In genomic region chr4:143112985-143113384, GRCm38 (mm10) we compare ENCODE assay signal across 8 mouse cellular contexts.
DNase-seq lines count a peak whose midpoint lies in the region; ATAC-seq and TF ChIP-seq lines count a peak whose summit lies in the region.
"Had no signal": no experiment of that assay in that cellular context is flagged by ENCODE, and none has a peak within 500 bp of the region (broad histone marks: within the 10 kb centered on the region; RNA-seq: fewer than 3 reads in every experiment).

No protein-coding gene starts in this region.

- no peak overlapping the region for H3K27ac ChIP-seq in lung, embryonic 14.5 days (ENCODE audit: low read depth)
- H3K27ac ChIP-seq: stomach, embryonic 15.5 days had no signal

- H3K9ac ChIP-seq in lung, embryonic 14.5 days = no peak overlapping the region
- H3K9ac ChIP-seq: stomach, embryonic 15.5 days had no signal

- 41% methylated on average over 6 of the region's 6 CpGs for WGBS in lung, embryonic 14.5 days

- H3K4me1 ChIP-seq in lung, embryonic 14.5 days (ENCODE audit: insufficient read depth) = no peaks in the 10 kb centered on the region

- peak; percentile 76 for TF ChIP-seq CTCF in lung, embryonic 14.5 days (IDR thresholded peaks at IDR 0.05; ENCODE audit: low read depth)

- no peak overlapping the region for H3K4me2 ChIP-seq in lung, embryonic 14.5 days
- H3K4me2 ChIP-seq: stomach, embryonic 15.5 days had no signal

- H3K4me3 ChIP-seq in lung, embryonic 14.5 days (ENCODE audit: low read depth, low read length) = no peak overlapping the region
- H3K4me3 ChIP-seq: stomach, embryonic 15.5 days had no signal

- no peaks in the 10 kb centered on the region for H3K9me3 ChIP-seq in lung, embryonic 14.5 days (ENCODE audit: low read depth, low read length)
- H3K9me3 ChIP-seq: stomach, embryonic 15.5 days had no signal

- peak; percentile 63 for DNase-seq in urinary bladder, postnatal 14 days (ENCODE audit: low spot score)
- no peak for DNase-seq in urinary bladder, postnatal 10 days (ENCODE audit: low spot score)
- DNase-seq in adrenal gland, adult 8-10 months = peak; percentile 49
- peak; percentile 59 for DNase-seq in embryo, embryonic 10 days (ENCODE audit: low spot score)
- peak; percentile 72 for DNase-seq in lung, embryonic 14.5 days
- peak; percentile 67 for DNase-seq in right cerebral cortex, postnatal 4 days

- peaks cover 32% of the 10 kb centered on the region for H3K36me3 ChIP-seq in lung, embryonic 14.5 days (ENCODE audit: insufficient read depth)

- H3K27me3 ChIP-seq in lung, embryonic 14.5 days (ENCODE audit: insufficient read depth, low read length) = no peaks in the 10 kb centered on the region
- H3K27me3 ChIP-seq: stomach, embryonic 15.5 days had no signal

- peak; percentile 64 to 72 for ATAC-seq in hematopoietic stem cell, adult 5-6 weeks (replicated peaks in 1 of 2; ENCODE audit: insufficient read depth in 1 of 2, low FRiP score in 2 of 2, low TSS enrichment in 1 of 2, low read depth in 1 of 2, poor library complexity in 2 of 2, severe bottlenecking in 2 of 2)
- ATAC-seq in lung, embryonic 14.5 days (ENCODE audit: insufficient read depth) = no peak
